Mouse (Mus musculus) right cerebral cortex, postnatal 4 days (tissue): ENCODE measurements around the gene Gfra1.

Experiments used
- DNase-seq: peaks from one replicate; pipeline ENCODE4 v3.0.0-alpha.2; 2022

Gfra1 gene

DNA sequence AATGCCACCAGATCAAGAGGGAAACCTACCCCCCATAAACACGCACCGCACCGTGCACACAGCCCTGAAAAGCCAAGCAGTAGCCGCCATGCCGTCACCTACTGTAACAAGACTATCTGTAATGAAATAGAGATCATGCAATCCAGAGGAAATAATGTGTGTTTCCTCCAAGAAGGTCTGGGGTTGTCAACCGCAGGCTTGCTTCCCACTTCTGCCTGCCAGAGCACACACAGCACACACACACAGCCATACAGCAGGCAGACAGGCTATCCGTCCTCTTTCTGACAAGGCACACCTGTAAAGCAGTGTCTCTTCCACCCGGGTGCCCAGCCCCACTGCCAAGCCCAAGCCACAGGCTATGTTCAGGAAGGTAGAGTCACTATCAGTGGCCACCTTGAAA lies 66.2 kb downstream of the Gfra1 start:
- no peak for DNase-seq

DNA sequence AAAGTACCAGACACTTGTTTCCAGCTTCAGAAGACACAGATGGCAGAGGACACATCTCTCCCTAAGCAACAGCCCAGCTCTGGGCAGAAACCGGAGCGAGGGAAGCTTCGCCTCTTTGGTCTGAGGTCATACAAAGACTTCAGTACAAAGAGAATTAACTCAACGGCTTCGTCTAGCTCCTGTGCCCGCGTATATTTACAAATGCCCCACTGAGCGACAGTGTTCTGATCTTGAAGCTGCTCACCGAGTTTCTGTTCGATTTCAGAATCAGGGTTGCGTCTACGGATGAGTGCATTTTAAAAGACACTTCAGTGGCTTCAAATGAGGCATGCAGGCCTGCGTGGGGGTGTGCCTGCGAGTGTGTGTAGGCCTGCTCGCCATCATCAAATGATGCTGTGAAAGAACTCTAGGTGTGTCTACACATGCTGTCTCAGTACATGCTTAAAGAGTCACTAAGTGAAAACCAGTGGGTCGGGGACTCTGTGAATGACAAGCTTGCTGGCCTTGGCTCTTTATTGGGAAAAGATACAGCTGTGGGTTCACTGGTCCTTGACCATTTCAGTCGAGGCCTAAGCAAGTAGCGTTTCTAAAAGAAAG lies 66.8 kb downstream of the Gfra1 start:
- DNase-seq: no peak

DNA sequence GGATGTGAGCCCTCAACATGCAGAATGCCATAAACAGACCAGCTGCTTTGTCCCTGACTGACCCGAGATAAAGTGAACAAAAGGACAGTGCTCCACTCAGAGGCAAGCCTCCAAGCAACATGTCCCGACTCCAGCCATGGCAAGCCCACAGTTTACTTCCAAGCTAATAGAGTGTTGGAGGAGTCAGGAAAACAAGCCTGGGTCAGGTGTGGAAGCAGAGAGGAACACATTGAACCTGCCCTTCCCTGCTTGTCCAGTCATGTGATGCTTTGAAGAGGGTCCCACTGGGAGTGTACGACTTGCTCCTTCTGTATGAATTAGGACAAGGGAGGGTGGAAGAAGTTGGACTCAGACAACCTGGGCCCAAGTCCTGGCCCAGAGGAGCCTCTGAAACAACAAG lies 72.4 kb downstream of the Gfra1 start:
- DNase-seq: no peak

DNA sequence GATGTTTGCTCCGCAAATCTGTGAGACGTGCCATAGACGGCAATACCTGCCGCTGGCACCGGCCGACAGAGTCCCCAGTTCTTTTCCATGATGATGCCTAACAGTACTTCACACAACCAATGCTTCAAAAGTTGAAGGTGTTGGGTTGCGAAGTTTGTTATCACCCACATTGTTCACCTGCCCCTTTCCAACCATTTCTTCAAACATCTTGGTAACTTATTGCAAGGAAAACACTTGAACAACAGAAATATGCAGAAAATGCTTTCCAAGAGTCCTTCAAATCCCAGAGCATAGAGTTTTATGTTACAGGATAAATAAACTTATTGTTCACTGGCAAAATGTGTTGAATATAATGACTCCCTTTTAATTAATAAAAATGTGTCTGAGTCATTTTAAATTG lies 73.2 kb downstream of the Gfra1 start:
- DNase-seq: no peak

DNA sequence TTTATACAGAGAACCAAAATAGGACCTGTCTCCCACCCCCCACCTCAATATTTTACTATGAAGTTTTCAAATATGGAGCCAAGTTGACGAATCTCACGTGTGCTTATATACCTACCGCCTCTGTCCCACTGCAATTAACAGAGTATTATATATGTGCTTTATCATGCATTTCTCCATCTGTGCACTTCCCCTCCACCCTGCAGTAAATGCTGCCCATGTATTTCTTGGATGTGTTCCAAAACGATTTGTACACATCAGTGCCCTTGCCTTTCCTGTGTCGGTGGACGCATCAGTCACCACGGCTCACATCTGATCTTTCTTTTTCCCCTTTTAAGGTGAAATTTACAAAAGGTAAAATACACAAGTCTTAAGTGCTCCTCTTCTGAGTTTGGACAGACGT lies 77.7 kb downstream of the Gfra1 start:
- DNase-seq: no peak

DNA sequence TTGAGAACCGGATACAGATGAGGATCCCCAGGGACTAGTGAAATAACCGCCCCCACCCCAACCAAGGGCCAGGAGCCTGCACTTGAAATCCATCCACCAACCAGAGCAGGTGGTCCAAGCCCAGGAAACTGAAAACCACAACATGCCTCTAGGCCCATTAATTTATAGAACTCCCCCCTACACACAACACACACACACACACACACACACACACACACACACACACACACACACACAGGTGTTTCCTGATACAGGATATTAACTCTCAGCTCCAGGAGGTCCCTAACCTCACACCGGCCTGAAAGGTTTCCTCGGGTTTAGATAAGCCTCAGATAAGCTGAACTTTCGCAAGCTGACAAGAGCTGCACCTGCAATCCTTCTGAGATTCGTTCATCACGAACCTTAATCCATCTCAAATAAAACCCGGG lies 79.0 kb downstream of the Gfra1 start:
- DNase-seq: no peak

DNA sequence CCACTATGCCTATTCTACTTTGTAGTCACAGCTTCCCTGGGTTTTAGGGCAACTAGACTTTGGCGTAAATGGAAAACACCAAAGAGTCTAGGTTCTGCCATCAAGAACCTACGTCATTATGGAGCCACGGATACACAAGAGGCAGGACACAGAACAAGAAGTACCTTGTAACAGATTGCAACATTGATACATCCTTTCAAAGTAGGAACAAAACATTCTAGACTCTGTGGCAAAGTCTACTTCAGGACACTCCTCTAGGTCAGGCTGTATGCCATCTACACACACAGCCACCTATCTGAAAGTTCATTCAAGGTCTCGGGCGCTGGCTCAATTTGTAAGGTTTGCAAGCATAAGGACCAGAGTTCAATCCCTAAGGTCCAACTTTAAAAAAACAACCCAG lies 81.1 kb downstream of the Gfra1 start:
- DNase-seq: no peak

DNA sequence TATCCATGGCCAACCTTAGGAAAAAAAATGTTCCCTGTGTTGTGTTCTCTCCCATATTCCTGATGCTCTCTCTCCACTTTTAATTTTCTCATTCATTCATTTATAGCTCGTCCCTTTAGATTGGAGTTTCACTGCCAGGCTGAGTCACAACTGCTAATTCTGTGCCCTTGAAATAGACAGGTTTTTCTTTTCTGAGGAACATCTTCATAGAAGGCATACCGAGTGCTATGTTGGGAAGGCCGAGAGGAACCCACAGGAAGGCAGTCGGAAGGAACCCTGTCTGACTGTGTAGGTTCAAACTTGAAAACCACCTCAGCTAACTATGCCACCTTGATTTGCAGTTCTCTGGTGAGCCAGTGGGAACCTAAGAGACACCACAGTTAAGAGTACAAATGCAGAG lies 81.6 kb downstream of the Gfra1 start:
- no peak for DNase-seq

DNA sequence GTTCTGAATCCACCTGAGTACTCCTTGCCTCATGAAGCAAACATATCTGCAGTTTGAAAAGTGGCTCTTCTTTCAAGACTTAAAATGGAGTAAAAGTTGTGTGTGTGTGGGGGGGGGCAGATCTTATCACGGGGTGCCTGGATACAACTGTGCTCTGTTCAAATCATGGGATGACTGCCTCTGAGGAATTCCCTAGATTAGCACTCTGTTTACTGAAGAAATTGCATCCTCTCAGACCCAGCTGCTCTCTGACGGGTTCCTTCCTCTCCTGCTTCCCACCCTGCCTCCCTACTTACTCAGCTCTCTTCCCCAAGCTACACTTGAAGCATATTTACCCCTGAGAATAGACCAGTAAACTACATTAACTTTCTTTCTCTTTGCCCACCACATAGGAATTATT lies 87.2 kb downstream of the Gfra1 start:
- no peak for DNase-seq

DNA sequence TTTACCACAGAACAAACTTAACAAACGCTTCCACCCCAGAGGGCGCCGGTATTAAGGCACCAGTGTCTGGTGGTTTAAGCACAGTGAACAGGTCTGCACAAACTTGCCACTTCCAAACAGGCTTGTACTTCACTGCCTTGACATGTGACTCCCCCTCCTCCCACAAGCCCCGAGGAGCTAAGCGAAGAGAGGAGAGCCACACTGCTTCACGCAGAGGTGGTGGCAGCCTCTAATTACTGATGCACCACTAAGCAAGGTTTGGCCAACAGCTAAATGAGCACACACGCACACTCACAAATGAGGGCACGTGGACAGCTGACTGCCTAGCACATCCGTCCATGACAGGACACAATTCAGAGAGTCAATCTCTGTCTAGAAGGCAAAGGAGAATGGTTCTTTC lies 91.0 kb downstream of the Gfra1 start:
- no peak for DNase-seq

DNA sequence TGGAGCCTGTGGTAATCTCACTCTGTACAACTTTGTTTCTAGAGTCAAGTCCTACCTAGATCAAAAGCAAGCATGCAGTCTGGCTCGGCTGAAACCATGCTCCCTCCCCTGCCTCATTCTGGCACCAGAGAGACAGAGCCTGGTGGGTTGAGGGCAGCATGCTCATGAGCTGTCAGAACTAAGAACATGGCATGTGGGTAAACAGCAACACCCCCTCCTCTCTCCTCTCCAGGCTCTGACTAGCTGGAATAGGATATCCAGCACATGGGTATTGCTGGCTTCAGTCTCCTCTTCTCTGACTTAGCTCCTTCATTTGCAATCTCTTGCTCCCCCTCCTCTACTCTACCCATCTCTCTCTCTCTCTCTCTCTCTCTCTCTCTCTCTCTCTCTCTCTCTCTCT lies 94.7 kb downstream of the Gfra1 start:
- no peak for DNase-seq

DNA sequence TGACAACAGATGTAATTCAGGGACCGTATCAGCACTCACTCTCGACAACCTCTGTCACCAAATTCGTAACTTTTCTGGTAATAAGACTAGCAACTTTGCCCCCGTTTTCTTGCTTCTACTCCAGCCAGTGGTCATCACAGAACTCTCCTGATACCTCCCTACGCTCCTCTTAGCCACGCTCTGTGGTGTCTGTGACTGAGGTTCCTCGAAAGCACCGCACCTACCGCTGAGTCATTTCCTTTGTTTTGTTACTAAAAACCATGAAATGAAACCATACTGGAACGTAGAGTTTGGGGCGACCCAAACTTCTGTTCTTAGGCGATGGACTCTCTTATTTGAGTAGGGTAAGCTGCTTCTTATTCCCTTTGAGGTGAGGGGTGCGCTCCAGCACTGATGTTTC lies 97.6 kb downstream of the Gfra1 start:
- DNase-seq: no peak

DNA sequence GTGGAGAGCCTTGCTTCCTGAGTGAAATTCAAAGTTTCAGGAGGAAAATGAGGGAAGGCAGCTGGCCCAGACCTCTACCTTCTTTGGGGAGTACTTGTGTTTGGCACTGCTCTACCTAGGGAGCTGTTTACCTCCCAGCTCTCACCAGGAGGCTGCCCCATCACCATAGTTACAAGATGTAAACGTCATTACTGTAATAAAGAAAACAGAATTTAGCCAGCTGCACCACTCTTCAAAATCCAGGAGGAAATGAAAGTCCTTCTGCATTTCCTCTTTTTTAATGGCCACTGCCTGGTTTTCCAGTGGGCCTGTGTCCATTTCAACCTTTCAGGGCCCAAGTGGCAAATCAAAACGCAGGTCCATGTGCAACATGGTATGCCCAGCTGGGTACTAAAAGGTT lies 101.8 kb downstream of the Gfra1 start:
- DNase-seq: no peak

DNA sequence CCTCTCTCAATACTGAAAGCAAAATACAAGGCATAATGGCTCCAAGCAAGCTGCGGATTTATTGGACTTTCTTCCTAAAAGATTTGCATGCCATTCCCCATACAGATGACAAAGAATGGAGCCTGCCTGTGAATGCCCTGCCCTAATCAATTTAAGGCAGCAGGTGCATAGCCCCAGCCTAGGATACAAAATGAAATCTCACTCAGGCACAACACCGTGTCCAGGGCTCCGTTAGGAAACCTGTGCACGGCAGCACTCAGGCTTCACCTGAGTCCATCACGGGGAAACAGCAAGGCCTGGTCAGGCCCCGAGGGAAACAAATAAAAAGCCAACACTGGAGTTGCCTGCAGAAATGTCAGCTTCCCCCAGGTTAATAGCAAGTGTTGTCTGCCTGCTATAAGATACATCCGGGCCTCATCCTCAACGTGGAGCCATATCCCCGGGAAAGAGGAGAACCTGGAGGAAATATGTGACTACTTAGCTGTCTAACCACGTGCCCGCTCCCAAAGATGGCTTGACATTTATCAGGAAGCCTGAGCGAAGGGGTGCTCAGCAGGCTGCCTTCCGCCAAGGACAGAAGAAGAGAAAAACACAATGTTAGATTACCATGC lies 102.3 kb downstream of the Gfra1 start:
- no peak for DNase-seq

DNA sequence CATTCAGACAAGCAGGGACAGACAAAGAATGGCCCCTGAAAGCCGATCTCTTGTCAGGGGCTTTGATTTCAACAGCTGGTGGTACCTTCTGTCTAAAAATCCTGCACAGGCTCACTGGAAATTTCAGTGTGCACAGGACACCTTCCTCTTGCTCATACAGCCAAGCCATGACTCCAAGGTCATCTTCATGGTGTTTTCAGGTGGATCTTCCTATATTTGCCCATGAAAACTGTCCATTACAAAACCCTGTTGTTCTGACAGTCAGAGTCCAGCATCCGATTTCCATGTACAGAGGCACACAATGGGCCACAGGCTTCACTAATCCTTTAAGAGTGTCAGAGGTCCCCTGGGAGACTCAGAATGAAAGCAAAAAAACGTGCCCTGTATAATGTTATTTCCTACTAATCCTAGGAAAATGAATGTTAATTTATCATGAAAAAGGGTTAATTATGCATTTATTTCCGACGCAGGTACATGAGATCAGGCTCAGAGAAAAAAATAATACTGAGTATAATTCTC lies 105.8 kb downstream of the Gfra1 start:
- DNase-seq: no peak

DNA sequence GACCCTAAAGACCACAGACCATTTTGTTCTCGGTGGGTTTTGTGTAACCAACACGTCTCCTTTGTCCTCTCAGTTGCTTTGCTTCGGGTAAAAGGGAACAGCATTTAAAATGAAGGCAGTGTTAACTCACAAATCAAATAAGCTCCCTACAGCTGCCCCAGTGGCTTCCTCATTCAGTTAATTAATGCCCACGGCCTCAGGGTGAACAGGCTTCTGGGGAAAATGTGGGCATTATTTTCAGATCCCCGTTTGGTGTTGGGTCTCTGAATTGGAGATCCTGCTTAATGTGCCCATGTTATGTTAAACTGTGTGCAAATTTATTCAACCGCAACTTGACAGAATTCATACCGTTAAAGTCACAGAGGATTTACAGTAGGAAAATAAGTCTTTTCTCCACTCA lies 110.6 kb downstream of the Gfra1 start:
- DNase-seq: no peak

DNA sequence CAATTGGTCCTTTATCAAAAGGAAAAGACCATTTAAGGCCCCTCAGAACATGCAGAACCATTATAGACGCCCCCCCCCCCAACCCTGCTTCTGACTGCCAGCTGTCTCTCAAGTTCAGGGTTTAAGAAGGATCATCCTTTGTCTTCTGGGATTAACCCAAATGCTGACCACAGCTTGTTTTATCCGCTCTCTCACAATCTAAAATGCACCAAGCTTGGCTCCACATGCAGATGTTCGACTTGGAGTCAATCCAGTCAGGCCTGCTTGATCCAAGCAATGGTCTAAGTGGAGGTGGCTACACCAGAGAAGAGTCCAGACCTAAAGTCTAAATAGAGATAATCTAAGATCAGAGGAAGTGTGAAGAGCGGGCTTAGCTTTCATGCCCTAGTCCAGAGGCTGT lies 114.4 kb downstream of the Gfra1 start:
- no peak for DNase-seq

DNA sequence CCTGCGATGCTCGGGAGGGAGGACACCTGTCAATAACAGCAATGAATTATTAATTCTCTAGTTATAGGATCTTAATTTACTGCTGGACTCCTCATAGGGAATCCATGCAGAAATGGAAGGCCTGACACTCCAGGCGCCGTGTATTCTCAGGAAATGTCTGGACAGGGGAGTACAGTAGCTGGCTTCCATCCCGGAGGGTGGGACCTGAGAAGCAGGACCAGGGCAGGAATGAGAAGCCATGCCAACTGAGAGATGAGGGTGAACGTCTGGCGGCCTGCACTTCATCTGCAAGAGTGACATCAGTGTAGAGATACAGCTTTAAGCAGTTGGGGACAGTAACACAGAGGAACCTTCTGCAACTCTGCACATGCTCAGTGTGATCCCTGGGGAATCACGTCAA lies 115.5 kb downstream of the Gfra1 start:
- DNase-seq: no peak

DNA sequence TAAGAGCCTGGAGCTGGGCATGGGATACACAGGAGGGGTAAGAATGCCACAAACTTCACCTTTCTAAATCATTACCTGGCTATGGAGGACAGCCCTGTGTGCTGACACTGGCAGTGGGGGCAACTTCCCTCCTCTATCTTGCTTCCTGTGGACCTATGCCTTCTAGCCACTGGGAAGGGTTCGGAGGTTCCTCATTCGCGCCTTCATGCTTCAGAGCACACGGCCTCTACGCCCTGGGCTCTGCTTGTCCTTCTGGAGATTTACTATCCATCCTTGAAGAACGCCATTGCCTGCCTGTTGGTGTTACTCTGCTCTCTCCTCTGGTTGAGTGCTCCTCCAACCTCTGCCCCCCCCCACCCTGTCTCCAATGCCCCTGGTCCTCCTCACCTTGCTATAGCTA lies 118.9 kb downstream of the Gfra1 start:
- DNase-seq: no peak

DNA sequence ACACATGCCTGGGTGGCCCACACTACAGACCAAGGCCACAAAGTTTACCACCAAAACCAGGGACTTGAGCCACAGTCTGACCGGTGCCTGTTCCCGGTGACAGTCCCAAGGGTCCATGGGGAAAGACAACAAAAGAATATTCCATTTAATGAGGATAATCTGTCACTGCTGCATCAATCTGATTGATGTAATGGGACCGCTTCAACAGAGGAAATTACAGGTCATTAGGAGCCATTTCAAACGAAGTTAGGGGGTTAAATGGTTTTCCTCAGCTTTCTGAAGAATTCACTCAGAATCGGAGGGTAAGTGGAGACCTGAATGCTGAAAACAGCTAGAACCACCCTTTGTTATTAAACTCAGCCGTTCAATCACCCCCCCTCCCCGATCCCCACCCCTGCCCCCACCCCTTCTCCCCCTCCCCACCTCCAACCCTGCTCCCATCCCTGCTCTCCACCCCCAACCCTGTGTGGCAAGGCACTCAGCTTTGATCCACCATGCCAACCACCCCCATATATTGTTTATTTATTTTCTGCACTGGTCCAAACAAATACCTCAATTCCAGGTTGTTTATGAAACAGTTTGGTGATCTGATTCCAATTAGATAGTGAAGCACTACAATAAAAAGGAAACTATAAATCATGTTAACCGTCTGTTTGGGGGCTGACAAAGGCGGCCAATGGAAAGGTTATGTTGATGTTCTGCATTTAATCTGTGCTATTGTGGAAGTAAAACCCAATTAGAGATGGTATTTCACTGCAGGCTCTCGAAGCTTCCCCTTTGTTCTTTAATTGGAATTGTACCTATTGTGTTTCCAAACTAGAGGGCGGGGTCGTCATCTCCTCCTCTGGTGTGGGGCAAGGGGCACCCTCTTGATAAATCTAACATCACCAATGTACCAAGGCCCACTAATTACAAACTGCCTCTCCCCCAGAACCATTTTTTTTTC lies 119.9 kb downstream of the Gfra1 start:
- DNase-seq: no peak

DNA sequence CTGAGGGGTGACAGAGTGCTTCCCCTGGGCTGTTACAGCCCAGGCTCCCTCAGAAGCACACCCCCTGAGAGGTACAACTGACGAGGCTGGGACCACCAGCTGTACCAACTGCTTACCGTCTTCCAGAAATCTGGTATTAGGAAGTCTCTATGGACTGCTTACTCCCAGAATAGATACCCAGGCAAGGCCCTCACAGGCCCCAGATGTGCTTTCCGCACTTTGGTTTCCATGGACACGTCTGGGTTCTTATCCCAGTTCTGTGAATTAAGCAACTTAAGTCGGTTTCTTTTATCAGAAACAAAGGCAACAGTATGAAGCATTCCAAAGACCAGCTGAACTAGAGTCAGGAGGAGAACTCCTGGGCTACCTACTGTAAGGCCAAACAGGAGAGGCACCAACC lies 126.4 kb downstream of the Gfra1 start:
- no peak for DNase-seq

DNA sequence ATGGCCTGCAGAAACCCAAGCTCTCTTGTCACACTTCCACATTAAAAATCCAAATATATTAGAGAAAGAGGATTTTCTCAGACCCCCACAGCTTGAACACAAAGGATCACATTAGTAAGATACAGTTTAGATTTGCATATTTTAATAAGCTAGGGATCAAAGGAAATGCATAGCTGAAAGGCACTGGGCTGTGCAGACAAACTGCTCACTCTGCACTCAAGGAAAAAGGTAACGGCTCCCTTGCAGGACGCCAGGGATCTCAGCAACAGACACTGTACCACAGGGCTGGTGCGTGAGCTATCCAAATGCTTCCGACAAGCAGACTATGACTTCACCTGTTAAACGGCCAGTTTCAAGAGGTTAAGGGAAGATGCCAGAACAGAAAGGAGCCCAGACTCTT lies 127.7 kb downstream of the Gfra1 start:
- DNase-seq: no peak

DNA sequence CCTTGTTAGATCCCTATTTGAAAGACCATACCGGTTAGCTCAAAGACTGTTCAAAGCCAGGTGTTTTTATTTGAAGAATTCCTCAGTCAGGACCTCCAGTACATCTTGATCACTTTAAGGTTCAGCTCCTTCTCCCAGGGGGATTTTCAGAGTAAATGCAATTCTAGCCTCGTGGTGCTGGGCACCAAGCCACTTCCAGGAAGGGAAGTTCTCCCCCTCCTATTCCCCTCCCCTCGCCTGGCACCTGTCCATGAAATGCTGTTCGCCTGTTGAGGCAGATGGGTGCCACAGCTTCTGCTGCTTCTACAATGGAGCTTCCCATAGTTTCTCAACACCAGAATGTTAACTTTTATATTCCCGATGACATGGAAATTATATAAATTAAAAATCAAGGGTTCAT lies 139.2 kb downstream of the Gfra1 start:
- DNase-seq: peak; percentile 77

DNA sequence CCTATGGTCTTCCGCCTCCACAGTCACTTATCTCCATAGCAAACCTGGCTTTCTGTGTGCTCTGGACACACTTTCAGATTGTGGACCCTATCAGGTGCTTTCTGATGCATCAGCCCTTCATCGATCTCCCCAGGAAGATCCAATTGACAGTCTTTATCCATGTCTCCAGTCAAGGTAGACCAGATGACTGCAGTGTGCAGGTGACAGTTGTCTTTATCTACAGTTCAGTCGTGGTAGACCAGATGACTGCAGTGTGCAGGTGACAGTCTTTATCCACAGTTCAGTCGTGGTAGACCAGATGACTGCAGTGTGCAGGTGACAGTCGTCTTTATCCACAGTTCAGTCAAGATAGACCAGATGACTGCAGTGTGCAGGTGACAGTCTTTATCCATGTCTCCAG lies 140.0 kb downstream of the Gfra1 start:
- DNase-seq: no peak
